Mouse (Mus musculus): ENCODE results near the gene Sept9. TPM values are rescaled to one million over a fixed set of nuclear protein-coding genes. Genes with fewer than 3 reads are reported as not detected.

Sept9 gene
- polyA plus RNA-seq (2012; rRNA removed) = 34.6 and 36.9 TPM in 2 replicates

DNA sequence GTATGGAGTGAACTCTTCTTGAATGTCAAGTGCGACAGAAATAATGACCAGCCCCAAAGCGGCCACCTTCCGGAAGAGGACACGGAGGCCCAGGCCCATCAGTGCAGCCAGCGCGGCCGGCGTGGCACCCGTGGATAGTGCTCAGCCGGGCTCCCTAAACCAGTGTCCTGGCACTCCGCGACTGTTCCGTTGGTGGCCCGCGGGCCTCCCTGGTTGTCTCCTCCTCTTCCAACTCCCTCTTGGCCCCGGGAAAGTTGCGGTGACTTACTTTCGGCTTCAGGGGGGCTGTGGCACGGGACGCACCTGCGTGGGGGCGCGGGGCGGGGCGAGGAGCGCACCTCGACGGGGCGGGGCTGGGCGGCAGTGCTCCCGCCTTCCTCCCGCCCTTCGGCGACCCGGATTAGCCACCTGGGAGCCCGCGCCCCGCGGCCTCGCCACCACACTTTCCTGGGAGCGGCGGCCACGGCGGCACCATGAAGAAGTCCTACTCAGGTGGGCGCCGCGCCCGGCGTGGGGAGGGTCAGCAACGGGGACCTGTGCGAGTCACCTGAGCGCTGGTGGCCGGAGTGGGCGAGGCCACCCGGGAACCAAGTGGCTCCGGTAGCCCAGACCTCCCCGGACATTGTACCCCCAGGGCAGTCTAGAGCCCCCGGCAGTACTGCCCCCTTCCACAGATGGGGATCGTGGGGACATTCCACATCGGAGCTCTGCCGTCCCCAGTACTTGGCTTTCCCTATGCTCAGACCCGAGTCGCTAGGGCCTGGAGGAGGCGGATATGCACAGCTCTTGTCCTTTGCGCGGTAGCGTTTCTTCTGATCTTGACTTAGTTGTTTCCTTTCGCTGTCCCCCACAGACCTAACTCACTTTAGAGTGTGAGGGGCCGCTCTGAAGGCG, at the start of gene Sept9:
Gene Sept9, plus strand, starts transcription at position 380 of the 894 bp plus-strand sequence.
- Histone ChIP-seq H3K4me3 (ENCODE audit: insufficient read depth, low read length) (no peak within 1 kb of the TSS), H3K27ac (ENCODE audit: insufficient read depth, low read length) (no peak within 1 kb of the TSS), H3K4me1 (ENCODE audit: control insufficient read depth, insufficient read depth, low read length) (no peaks in the 10 kb centered on the region)
- TF ChIP-seq POLR2A (IDR thresholded peaks at IDR 0.05; ENCODE audit: extremely low read depth, insufficient read depth, low read length) (no peak), CTCF (IDR thresholded peaks at IDR 0.05; ENCODE audit: extremely low read depth, insufficient read depth, low read length) (no peak)

- no peak for TF ChIP-seq POLR2A (IDR thresholded peaks at IDR 0.05; ENCODE audit: extremely low read depth, insufficient read depth, low read length)
- TF ChIP-seq CTCF (IDR thresholded peaks at IDR 0.05; ENCODE audit: extremely low read depth, insufficient read depth, low read length) = no peak
- H3K4me3 ChIP-seq (ENCODE audit: insufficient read depth, low read length) = no peak overlapping the region
- no peak overlapping the region for H3K27ac ChIP-seq (ENCODE audit: insufficient read depth, low read length)
- peaks cover 3% of the 10 kb centered on the region; the same call in 1 of the 2 replicates for H3K4me1 ChIP-seq (ENCODE audit: control insufficient read depth, insufficient read depth, low read length)
These were observed 48.9 kb upstream of the Sept9 start for GRCm38 (mm10) chr11:117150467-117150966.

DNA sequence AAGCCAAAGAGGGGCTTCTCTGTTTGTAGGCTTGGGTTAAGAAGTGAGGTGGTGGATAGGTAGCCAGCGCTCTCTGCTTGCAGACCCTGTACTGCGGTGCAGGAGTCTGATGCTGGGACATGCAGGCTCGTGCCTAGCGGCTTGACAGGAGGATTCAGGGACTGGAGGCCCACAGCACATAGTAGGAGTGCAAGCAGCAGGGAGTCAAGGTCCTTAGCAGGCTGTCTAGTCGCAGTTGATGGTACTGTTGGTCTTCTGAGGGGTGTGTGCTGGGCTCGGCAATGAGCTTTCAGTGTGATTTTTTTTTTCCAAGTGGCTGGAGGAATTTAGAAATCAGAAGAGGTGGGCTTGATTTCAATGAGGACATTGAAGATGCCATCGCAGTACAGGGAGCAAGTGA, 48.0 kb upstream of the Sept9 start:
- H3K4me3 ChIP-seq (ENCODE audit: insufficient read depth, low read length) = no peak overlapping the region
- no peak for TF ChIP-seq CTCF (IDR thresholded peaks at IDR 0.05; ENCODE audit: extremely low read depth, insufficient read depth, low read length)
- no peak for TF ChIP-seq POLR2A (IDR thresholded peaks at IDR 0.05; ENCODE audit: extremely low read depth, insufficient read depth, low read length)
- peaks cover 3% of the 10 kb centered on the region; the same call in 1 of the 2 replicates for H3K4me1 ChIP-seq (ENCODE audit: control insufficient read depth, insufficient read depth, low read length)
- no peak overlapping the region for H3K27ac ChIP-seq (ENCODE audit: insufficient read depth, low read length)

- H3K27ac ChIP-seq (ENCODE audit: insufficient read depth, low read length) = no peak overlapping the region
- TF ChIP-seq CTCF (IDR thresholded peaks at IDR 0.05; ENCODE audit: extremely low read depth, insufficient read depth, low read length) (no peak), POLR2A (IDR thresholded peaks at IDR 0.05; ENCODE audit: extremely low read depth, insufficient read depth, low read length) (no peak)
- no peak overlapping the region for H3K4me3 ChIP-seq (ENCODE audit: insufficient read depth, low read length)
- H3K4me1 ChIP-seq (ENCODE audit: control insufficient read depth, insufficient read depth, low read length) = peaks cover 4% of the 10 kb centered on the region; the same call in 1 of the 2 replicates
These were observed 46.9 kb upstream of the Sept9 start for GRCm38 (mm10) chr11:117152541-117152940.

DNA sequence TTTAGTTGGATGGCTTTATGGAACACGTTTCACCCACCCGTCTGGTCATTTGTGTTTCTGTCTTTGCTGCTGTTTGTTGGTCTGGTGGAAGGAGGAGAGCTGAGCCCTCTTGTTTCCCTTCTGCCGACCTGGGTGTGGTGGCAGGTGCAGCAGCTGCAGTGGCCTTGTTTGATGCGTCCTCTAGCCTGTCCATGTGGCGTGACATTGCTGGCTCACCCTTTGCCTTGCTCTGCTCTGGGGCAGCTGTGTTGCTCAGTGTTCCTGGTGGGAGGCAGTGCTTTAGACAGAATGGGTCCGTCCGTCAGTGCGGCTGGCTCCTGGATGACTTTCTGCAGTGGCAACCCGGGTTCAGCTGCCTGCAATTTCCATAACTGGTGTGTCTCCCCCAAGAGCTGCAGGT, 45.9 kb upstream of the Sept9 start:
- no peak for TF ChIP-seq POLR2A (IDR thresholded peaks at IDR 0.05; ENCODE audit: extremely low read depth, insufficient read depth, low read length)
- no peak for TF ChIP-seq CTCF (IDR thresholded peaks at IDR 0.05; ENCODE audit: extremely low read depth, insufficient read depth, low read length)
- H3K4me1 ChIP-seq (ENCODE audit: control insufficient read depth, insufficient read depth, low read length) = peaks cover 10% of the 10 kb centered on the region
- no peak overlapping the region for H3K4me3 ChIP-seq (ENCODE audit: insufficient read depth, low read length)
- H3K27ac ChIP-seq (ENCODE audit: insufficient read depth, low read length) = no peak overlapping the region

DNA sequence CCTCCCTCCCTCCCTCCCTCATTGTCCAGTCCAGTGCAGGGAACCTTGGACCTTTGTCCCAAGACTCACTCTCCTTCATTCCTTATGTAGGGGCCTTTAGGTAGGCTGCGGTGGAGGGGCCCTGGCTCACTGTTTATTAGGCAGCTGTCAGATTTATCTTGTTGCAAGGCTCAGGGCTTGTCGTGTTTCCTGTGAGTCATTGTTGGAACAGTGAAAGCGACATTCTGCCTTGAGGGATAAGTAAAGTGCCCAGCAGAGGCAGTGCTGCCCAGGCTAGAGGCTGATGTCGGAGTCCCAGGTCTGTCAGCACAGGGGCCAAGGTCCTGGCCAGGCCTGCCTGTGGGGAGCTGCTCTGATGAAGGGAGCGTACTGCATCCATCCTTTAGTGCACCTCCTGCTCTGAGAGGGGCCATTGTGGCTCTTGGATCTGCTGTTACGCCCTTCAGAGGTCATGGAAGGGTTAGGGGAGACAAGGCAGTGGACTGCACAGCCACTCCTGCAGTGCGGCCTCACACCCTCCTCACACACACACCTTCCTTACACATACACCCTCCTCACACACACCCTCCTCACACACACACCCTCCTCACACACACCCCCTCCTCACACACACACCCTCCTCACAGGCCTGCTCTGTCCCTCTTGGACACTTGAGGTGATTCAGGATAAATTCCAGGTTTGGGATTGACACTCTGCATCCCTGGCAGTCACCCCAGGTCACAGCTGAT, 45.2 kb upstream of the Sept9 start:
- H3K27ac ChIP-seq (ENCODE audit: insufficient read depth, low read length) = peak overlapping the region; percentile 7; the same call in 1 of the 2 replicates
- no peak overlapping the region for H3K4me3 ChIP-seq (ENCODE audit: insufficient read depth, low read length)
- peaks cover 9% of the 10 kb centered on the region for H3K4me1 ChIP-seq (ENCODE audit: control insufficient read depth, insufficient read depth, low read length)
- 0 out of 2 replicates have a peak, but pooled peaks have one; percentile 5 for TF ChIP-seq CTCF (IDR thresholded peaks at IDR 0.05; ENCODE audit: extremely low read depth, insufficient read depth, low read length)
- no peak for TF ChIP-seq POLR2A (IDR thresholded peaks at IDR 0.05; ENCODE audit: extremely low read depth, insufficient read depth, low read length)

DNA sequence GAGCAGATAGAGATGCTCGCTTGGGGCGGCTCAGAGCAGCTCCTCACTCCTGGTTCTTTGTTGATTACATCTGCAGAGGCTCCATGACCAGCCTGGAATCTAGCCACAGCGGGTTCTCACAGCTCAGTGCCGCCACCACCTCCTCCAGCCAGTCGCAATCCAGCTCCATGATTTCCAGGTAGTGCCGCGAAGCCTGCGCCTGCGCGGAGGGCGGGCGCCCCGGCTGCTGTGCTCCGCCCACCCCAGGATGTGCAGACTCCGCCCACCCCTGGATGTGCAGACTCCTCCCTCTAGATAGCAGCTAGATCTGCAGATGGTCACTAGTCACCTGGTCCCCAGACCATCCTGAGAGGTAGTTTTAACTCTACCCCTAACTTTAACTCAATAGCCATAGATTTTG, 42.7 kb upstream of the Sept9 start:
- Histone ChIP-seq H3K4me1 (ENCODE audit: control insufficient read depth, insufficient read depth, low read length) (peaks cover 9% of the 10 kb centered on the region), H3K27ac (ENCODE audit: insufficient read depth, low read length) (no peak overlapping the region), H3K4me3 (ENCODE audit: insufficient read depth, low read length) (no peak overlapping the region)
- TF ChIP-seq POLR2A (IDR thresholded peaks at IDR 0.05; ENCODE audit: extremely low read depth, insufficient read depth, low read length) (no peak), CTCF (IDR thresholded peaks at IDR 0.05; ENCODE audit: extremely low read depth, insufficient read depth, low read length) (no peak)

- TF ChIP-seq POLR2A (IDR thresholded peaks at IDR 0.05; ENCODE audit: extremely low read depth, insufficient read depth, low read length) (no peak), CTCF (IDR thresholded peaks at IDR 0.05; ENCODE audit: extremely low read depth, insufficient read depth, low read length) (no peak)
- H3K4me3 ChIP-seq (ENCODE audit: insufficient read depth, low read length) = no peak overlapping the region
- H3K27ac ChIP-seq (ENCODE audit: insufficient read depth, low read length) = no peak overlapping the region
- H3K4me1 ChIP-seq (ENCODE audit: control insufficient read depth, insufficient read depth, low read length) = peaks cover 9% of the 10 kb centered on the region
These were observed 41.1 kb upstream of the Sept9 start for GRCm38 (mm10) chr11:117158343-117158742.

DNA sequence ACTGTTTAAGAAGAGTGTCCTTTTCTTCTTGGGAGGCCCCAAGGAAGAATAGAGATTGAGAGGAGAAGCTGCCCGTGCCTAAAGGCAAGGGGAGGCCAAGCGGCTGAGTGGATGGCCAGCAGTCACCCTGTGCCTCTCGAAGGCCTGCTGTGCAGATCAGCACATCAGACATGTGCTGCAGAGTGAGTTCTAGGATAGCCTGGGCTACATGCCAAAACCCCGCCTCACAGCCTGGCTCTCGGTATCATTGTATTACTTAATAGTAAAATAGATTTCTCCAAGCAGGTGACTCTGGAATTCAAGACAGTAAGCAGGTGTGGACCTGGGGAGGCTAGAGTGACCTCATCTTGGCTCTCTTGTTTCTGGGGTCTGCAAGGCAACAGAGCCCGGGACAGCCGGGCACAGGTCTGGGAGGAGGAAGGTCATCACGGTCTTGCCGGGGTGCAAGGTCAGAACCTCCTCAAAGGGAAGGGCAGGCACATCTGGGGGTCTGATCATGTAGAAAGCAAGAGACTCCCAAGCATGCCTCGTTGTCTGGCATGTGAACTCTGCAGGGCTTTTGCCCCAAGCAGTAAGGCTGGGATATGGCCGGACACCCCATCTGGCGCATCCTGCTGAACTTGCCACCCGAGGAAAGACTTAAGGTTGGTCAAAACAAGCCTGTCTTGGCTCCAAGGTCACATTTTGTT, 40.1 kb upstream of the Sept9 start:
- Histone ChIP-seq H3K4me3 (ENCODE audit: insufficient read depth, low read length) (no peak overlapping the region), H3K27ac (ENCODE audit: insufficient read depth, low read length) (no peak overlapping the region), H3K4me1 (ENCODE audit: control insufficient read depth, insufficient read depth, low read length) (peaks cover 8% of the 10 kb centered on the region)
- TF ChIP-seq POLR2A (IDR thresholded peaks at IDR 0.05; ENCODE audit: extremely low read depth, insufficient read depth, low read length) = no peak
- TF ChIP-seq CTCF (IDR thresholded peaks at IDR 0.05; ENCODE audit: extremely low read depth, insufficient read depth, low read length) = no peak

All from cortical plate, adult 2 months (tissue).